Mouse (Mus musculus): ENCODE data around the gene Slc39a11. TPM values are rescaled to one million over a fixed set of nuclear protein-coding genes. Genes with fewer than 3 reads are reported as not detected.

The Slc39a11 gene
- total RNA-seq, 1 experiment from 2014 or later, result 13.7 TPM

DNA sequence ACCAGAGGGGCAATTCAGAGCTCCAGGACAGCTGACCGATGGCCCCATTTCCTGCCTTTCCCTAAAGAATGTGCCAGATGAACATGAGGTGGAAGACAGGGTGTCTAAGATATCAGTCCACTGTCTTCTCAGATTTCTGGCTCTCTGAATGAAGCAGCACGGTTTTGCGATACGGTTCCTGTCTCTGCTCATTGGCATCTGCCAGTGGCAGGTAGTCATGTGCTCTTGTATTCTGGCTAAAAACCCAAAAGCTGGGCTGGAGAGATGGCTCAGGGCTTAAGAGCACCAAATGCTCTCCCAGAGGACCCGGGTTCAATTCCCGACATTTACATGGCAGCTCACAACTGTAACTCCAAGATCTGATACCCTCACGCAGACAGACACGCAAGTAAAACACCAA is 108.8 kb downstream of the Slc39a11 start:
- DNase-seq, result no peak

DNA sequence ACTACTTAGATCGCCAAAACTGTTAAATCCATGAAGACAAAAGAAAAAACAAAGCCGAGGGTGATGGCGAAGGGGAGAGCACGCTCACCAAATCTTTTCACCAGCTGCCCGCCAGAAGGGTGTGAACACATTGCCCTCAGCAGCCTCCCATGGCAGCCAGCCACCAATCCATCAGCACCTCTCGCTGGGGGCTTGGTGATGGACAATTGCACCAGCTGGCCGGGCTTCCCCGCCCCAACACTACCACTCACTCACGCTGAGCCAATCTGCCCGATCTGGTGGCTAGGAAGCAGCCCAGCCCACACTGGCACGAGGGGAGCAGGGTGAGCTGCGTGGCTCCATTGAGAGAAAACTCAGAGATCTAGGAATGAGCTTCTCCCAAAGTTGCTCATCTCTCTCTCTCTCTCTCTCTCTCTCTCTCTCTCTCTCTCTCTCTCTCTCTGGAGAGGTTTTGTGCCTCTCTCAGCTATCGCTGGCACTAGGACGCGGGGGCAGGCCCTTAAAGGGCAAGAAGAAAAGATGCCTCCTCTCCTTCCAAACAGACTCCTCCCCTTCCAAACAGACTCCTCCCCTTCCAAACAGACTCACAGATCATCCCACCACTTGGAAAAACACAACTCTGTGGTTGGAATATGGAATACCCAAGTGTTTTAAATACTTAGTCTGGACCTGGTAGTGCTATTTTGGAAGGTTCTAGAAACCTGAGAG is 110.2 kb downstream of the Slc39a11 start:
- peak; percentile 45 for DNase-seq

DNA sequence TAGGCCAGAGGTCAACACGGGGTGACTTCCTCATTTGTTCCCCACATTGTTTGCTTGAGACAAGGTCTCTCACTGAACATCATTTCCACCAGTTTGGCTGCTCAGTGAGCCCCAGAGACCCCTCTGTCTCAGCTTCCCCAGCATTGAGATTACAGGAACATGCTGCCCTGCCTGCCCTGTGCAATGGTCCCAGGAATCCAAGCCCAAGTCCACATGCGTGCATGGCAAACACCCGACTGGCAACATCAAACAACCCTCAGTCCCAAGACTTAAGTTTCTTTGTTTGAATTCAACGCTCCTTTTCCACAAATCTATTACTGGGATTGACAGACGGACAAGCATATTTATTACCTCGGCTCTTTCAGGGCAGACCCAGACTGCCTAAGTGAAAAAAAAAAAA is 110.8 kb downstream of the Slc39a11 start:
- DNase-seq, result no peak

DNA sequence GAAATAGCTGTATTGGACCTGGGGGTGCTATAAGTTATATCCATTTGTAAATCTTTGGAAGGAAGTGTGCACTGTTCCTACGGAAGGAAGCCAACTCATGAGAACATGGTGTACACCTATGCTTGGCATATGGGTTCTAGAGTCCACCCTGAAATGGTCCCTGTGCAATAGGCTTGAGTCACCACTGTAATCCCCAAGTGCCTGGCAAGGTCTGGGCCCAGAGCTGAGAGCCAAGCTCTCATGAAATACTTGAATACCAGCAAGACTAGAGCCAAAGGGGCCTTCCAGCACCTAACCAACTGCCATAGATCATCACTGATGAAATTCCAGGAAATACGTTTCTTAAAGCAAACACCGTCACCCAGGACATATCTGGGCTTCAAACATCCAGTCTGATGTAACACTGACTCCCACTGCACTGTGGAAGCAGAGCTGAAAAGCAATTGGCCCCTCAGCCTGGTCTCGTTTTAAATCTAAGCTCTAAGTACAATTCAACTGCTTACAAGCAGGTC is 111.4 kb downstream of the Slc39a11 start:
- peak; percentile 48 for DNase-seq

DNA sequence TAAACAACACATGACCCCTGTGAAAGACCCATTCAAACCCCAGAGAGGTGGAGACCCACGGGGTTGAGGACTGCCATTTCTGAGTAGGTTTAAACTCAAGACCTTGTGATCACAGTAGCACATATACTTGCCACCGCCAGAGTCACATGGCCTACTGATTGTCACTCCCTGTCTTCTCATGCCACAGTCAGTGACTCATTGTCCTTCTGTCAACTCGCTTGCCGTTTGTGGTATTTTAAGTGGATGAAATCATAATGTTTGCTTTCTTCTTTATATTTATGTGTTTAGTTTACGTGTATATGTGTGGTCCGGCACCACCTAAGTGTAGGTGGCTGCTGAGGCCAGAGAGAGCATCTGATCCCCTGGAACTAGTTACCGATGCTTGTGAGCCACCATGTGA is 112.2 kb downstream of the Slc39a11 start:
- no peak for DNase-seq

DNA sequence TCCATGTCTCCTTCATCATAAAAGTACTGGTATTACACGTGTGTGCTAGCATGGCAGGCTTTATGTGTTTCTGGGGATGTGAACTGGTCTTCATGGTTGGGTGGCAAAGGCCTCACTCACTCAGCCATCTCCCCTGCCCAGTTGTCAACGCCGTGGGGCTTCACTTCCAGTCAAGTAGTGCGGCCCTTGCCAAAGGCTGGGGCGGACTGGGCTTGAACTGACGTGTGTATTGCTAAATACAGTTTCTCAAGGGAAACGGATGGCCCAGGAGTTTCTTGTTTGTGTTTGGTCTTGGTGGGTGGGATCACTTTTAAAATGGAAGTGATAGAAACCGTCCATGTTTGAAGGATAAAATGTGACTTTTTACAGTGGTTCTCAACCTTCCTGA is 112.7 kb downstream of the Slc39a11 start:
- no peak for DNase-seq

DNA sequence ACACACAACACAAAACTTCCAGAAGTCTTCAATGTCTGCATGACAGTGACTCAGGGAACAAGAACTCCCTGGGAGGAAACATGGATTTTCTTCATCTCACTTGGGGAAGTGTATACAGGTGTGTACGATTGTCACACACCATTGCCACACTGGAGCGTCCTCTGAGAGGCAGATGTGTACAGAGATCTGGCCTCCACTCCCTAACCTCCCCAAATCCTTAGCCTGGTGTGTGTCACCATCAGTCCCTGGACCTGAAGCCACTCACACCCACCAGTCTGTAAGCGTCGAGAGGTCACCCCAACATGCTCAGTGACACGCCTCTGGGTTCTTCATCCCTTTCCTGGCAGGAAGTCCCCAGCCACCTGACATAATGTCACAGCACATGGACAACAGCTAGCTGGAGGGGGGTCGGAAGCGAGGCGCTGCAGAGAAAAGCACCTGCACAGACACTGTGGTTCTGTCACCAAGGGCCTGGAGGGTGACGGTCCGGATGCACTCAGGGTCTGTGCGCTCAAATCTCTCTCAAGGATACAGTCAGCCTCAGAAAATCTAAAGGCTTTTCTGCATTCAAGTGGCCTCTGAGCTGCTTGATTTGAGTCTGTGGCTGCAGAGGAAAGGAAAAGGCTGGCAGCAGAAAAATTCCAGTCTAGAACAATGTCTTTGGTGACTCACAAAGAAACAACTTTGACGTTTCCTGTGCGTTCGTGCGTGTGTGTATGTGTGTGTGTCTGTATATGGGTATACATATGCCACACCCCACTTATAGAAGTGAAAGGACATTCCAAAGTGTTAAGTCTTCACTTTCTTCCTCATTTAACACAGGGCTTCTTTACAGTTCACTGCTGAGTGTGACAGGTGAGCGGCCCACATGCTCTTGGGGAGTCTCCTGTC is 113.3 kb downstream of the Slc39a11 start:
- no peak for DNase-seq

DNA sequence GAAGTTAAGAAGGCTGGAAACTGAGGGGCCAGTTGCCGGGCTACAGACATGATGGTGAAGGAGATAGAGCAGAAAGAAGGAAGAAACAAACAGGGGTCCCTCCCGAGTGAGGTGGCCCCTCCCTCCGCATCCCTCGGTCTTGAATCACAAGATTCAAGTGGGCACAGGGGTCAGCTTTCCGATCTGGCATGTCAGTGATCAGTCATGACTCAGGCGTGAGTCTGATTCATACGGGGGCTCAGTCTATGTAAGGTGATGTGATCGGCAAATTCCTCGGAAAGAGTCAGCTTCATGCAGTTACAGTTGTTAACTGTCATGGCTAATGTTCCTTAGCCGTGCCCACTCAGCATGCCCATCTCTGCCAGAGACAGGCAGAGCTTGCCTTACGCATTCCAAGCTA is 115.5 kb downstream of the Slc39a11 start:
- no peak for DNase-seq

DNA sequence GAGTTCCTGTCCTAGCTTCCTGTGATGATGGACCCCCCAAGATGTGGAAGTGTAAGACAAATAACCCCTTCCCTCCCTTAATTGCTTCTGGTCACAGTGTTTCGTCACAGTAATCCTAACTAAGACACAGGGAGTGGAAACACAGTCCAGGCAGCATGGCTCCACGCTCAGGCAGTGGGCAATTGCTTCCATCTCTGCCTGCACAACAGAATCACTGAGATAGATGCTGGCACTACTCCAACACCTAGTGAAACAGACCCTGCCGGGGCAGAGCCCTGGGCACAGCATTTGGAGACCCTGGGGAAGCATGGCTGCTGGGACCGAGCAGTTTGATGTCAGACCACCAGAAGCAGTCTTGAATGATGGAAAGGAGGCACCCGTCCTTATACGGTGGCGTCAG is 115.9 kb downstream of the Slc39a11 start:
- no peak for DNase-seq

DNA sequence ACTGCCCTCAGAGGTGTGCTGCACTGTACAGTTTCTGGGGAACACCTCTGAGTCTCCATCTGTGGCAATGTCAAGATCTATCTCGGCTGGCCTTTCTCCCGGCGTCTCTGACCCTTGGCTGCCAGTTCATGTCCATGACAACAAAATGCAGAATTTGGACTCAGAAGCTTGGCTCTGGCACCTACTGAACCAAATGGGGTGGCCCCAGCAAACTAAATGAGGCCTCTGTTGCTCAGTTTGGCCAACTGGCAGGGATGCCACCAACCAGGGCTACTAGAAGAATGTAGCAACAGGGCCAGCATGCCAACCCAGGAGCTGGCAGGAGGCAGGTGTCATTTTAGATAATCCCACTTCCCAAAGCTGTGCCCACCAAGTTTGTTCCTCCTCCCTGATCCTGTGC is 121.5 kb downstream of the Slc39a11 start:
- DNase-seq, result peak; percentile 21

DNA sequence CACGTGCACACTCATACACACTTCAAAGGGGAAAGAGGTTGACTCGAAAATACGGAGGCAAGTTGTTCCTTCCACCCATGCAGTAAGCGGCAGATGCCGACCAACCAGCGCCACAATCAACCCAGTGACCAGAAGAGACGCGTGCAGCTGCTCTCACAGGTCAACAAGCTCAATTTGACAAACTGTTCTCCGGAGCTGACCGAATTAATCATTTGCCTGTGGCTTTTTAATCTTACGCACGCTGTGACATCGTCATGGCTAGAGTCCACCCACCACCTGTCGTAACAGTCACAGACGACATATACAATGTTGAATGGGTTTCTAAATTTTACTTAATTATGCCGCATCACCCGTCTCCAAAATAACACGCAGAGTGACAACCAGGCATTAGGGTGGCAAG is 124.1 kb downstream of the Slc39a11 start:
- DNase-seq, result no peak

DNA sequence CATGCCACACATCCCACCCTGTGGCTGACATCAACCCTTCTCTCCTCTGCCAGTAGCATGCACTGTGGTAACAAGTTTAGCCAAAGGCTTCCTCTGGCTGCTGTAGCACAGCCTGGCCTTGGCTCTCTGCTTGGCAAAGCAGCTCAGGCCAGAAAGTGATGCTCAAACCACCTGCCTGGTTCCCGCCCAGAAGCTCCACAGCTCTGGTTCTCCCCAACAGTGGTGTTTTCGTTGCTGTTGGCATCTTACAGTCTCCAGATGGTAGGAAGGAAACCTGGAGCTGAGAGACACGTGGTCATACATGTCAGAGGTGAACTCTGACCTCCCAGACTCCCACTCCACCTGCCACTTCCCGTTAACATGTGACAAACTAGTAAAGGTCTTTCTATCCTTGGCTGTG is 127.2 kb downstream of the Slc39a11 start:
- DNase-seq, result no peak

DNA sequence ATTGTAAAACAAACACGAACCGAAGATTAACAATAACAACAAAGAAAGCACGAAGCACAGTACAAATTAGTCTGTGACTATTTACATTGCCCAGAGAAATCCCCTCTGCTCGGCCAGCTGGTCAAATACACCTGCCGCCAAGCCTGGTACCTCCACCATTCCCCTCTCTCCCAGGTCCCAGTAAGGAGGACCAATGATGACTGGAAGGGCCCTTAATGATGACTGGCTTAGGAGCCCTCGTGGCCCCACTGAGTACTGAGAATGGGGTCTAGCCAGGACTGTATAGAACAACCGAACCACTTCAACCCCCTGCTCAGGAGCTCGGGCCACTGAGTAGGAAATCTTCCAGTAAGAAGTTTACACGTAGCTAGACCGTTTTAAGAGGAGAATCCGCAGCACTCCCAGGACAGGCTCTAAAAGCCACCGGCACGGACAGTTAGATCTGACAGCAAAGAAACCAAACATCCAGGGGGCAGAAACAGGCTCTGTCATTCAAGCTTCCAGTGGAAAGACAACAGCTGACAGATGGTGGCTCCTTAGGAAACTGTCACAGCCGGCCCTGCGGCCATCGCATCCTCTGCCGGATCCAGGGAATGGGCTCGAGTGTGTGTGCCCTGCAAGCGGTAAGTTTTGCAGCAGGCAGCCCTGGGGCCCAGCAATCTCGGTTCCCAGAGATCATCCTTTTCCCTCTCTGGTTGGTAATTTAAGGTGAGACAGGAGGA is 128.2 kb downstream of the Slc39a11 start:
- no peak for DNase-seq

DNA sequence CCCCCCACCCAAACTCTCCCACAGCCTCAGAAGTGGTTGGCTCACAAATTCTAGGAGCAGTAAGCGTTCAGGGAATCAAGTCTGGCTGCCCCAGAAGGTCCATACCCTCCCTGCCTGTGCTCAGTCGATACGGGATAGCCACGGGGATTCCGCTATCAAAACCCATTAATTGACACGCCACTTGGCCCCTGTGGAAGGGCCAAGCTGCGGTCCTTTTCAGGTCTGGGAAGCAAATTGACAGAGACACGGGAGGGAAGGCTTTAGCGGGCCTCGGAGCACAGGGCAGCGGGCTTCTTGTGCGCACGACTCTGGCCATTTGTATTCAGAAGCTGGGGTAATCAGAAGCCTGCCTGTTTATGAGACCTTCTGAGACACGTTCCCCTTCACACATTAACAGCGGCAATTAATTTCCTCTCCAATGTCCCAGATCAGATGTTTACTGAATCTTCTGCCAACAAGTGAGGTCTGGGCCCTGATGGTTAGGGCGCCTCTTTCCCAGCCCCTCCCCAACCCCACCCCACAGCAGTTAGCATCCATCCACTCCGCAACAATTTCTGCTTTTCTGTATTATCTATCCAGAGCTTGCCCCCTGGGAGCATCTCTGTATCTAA is 128.9 kb downstream of the Slc39a11 start:
- no peak for DNase-seq

DNA sequence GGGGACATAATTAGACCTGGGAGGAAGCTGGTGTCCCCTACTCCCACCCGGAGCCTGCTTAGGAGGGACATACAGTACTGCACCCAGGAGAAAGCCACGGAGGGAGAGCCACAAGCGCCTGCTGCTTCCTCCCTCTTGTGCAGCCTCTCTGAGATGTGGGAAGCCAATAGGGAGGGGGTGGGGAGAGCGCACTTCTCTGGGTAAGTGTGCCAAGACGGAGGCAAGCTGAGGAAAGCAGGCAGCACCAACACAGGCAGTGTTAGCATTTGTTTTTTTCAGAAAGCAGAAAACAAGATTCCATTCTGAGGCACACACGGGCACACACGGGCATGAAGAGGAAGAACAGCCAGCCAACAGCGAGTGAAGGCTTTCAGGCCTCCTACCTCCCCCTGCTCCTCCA is 129.5 kb downstream of the Slc39a11 start:
- DNase-seq, result no peak

DNA sequence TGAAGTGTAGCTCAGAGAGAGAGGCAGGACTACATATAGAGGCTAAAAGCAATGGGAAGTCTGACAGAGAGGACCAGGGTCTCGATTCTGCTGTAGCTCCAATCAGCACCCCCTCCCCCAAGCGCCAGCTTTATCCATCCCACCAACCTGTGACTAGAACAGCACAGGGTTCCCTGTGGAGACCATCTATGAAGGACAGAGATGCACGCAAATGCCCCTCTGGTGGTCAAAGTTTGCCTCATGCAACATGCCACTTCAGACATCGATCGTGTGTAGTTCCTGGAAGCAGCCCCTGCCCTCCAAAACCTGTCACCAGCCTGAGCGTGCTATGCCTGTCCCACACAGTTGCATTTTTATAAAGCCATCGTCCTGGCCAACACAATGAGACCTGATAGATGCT is 129.9 kb downstream of the Slc39a11 start:
- DNase-seq, result no peak

DNA sequence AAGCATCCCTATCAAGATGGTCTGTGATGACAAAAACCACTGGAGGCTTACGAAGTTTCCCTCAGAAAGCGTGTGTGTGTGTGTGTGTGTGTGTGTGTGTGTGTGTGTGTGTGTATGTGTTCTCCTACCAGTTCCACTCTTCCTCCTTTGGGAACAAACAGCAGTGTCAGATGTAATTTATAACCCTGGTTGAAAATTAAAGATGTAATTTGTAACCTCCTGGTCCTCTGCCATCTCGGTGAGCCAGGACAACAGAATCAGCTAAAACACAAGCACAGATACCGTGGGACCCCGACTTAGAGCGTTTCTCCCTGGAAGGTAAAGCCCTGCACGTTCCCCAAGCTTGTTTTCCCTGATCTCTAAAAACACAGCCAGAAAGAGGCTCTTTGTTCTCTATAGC is 131.7 kb downstream of the Slc39a11 start:
- DNase-seq, result no peak

DNA sequence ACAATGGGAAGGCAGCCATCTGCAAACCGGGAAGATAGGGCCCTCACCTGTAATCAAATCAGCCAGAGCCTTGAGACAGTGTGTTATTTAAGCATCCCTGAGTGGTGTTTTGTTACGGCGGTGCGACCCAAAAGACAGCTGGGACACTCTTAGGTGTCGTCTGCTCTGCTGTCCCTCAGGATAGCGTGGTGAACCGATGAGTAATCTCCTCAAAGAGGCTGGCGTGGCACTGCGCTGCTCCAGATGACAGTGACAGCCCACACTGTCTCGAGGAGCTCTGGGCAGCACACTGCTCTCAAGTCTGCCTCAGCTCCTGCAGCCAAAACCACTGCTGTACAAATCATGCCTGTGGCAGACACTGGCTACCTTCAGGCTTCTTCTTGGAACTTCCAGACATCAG is 133.7 kb downstream of the Slc39a11 start:
- DNase-seq, result no peak

DNA sequence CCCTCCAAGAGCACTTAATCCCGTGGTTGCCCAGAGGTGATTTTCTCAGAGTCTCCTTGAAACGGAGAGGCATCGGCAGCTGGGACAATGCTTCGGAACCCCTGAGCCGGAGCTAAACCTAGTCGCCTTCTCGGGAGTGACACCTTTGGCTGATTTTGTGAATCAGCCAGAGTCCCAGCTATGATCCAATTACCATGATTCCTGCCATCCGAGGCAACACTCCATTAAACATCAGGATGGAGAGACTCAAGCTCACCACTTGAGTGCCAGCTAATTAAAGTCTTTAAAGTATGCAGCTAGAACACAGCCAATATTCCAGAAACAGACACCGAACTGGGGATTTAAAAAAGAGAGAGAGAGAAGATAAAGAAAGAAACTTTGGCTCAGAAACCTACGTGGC is 136.9 kb downstream of the Slc39a11 start:
- DNase-seq, result no peak

DNA sequence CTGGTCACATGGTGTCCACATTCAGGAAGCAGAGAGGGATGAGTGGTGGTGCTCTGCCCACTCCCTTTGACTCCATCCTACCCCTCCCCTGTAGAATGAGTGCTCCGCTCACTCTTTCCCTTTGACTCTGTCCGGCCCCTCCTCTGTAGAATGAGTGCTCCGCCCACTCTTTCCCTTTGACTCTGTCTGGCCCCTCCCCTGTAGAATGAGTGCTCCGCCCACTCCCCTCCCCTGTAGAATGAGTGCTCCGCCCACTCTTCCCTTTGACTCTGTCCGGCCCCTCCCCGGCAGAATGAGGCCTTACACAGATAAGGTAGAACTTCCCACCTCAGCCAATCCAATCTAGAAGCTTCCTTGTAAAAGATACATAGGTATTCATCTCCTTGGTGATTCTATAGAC is 137.7 kb downstream of the Slc39a11 start:
- DNase-seq, result no peak

DNA sequence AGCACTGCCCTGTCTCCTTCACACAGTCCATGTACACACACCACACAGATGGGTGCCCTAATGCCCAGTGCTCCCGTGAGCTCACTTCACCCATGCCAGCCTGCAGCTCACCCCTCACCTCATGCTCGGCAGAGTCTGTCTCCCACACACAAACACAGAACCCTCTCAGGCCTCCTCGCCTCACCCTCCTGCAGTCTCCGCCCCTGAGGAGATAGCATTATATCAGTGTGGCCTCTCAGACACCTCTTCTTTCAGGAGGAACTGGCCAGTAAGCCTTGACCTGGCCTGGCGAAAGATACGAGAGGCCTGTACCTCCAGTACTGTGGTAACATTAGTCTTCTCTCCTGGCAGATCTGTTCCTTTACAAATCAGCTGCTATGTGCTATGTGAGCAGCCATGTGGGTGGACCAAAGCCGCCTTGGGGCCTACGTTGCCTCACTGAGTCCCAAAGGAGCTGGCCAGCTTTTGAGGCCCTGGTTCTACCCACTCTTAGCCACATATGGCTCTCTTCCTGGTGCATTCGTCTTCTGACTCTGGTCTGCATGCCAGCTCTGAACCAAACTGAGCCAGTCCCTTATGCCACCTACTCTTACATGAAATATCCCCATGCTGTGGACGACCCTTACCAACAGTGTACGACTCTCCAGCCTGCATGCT is 138.8 kb downstream of the Slc39a11 start:
- peak; percentile 32 for DNase-seq

DNA sequence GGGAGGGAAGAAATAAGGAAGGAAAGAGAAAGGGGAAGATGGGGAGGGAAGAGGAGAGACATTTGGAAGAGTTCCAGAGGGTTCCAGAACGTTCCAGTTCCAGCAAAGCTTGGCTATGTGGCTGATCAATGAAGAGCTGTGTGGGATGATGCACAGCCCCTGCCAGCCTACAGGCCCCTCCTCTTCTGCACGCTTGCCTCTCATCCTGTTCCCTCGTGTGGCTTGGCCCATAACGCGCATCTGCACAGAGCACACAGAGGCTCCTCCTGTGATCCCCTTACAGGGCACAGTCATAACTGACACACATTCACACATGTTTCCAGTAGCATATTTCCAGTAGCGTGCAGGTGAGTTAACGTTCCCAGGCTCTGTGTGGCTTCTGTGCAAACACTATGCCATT is 139.6 kb downstream of the Slc39a11 start:
- DNase-seq, result no peak
